Mouse (Mus musculus) brain, embryonic 14.5 days (tissue): ENCODE results near the gene Rom1.

ENCODE experiments used
- CTCF ChIP-seq: fragments of 200-500 bp; IDR thresholded peaks from 2 replicates; pipeline ENCODE4 v1.5.1; 2012; ENCODE audit warnings: inconsistent platforms, mild to moderate bottlenecking, moderate library complexity, borderline replicate concordance; ENCODE audit not compliant: insufficient read depth, insufficient read length; ENCODE audit errors: extremely low read depth
- POLR2A ChIP-seq: fragments of 200-500 bp; IDR thresholded peaks from 2 replicates; pipeline ENCODE4 v1.6.1; 2012; ENCODE audit warnings: mild to moderate bottlenecking, inconsistent platforms, borderline replicate concordance; ENCODE audit not compliant: poor library complexity, insufficient read depth, insufficient read length, severe bottlenecking; ENCODE audit errors: extremely low read depth

DNA sequence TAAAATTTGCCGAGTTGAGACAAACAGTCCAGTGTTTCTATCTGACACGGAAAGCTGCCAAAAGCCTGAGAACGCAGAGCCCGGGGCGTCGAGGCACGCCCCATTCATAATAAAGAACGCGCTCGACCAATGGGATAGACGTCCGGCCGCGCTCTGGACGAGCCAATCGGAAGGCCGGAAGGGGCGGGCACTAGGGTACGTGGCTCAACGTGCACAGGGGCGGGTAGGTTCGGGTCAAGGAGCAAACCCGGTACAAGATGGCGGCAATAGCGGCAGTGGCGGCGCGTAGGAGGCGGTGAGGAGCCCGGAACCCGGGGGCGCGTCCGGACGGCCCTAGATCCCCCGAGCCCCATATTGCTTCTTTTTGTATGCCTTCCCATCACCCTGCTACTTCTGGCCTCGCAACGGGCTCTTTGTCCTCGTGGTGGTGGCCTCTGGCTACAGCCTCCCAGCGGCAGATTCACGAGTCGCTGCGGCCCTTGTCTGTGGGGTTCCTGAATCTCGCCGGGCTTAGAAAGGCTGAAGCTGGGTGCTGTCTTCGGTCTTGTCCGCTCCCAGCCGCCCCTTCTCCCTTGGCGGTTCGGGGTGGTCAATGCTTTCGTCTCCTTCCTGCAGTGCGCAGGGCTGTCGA is 31.2 kb downstream of the Rom1 start, which contains the start of gene Ganab:
- TF ChIP-seq CTCF (0 out of 2 replicates have a peak, but pooled peaks have one; percentile 6), POLR2A (peak; percentile 54; the same call in 1 of the 2 replicates)
